Mouse (Mus musculus): Measurements from ENCODE around the gene Ddb1. TPM values are rescaled to one million over a fixed set of nuclear protein-coding genes. Genes with fewer than 3 reads are reported as not detected.
"Not testable (repeated sequence)": the region's sequence is repeated elsewhere in the genome, so short reads cannot be mapped to it uniquely, and the experiment has no call there.

The Ddb1 gene
- polyA plus RNA-seq (2015; fragmentation: Nextera tagmentation; extraction: Ambion mirVana): 338 and 340 TPM in 2 replicates

DNA sequence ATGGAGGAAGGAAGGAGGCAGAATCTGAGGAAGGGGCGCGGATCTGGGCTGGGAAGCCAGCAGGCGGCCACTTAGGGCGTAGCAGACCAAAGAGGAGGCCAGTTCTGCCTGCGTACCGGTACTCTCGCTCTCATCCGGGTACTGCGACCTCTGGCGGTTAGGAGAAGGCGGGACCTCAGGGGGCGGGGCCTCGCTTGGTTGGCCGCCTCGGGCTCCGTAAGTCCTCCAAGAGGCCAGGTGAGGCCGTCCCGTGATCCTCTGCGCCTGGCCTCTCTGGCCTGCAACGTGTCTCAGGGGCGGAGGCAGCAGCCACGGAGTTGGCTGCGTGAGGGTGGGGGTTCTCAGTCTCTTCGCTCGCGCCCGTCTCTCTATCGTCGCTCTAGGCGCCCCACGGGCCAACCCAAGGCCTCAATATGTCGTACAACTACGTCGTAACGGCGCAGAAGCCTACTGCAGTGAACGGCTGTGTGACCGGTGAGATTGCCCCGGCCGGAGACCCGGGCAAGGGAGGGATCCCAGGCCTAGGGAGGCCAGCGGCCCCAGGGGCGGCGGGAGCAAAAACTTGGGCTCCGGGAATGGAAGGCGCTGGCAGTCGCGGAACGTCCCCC lies at the start of gene Ddb1, which contains the start of gene Tkfc:
Gene Ddb1, plus strand, starts transcription at position 35 of the 608 bp plus-strand sequence.
Gene Tkfc, minus strand, starts transcription at position 362 of the 608 bp plus-strand sequence.
- no peaks in the 10 kb centered on the region for H3K9me3 ChIP-seq (replicated peaks)
- ATAC-seq (ENCODE audit: insufficient number of reproducible peaks, low FRiP score, low TSS enrichment, low read depth): peak; percentile 96
- H3K4me1 ChIP-seq: peaks cover 45% of the 10 kb centered on the region
- peak within 1 kb of the TSS; percentile 99 for H3K9ac ChIP-seq
- H3K27me3 ChIP-seq: no peaks in the 10 kb centered on the region
- peak within 1 kb of the TSS; percentile 95 for H3K27ac ChIP-seq (replicated peaks)
- under 1% methylated on average over 49 of the region's 49 CpGs for WGBS
- H3K4me3 ChIP-seq (replicated peaks): peak within 1 kb of the TSS; percentile 98
- H3K4me2 ChIP-seq (replicated peaks): peak within 1 kb of the TSS; percentile 69
- H3K36me3 ChIP-seq: peaks cover 34% of the 10 kb centered on the region

DNA sequence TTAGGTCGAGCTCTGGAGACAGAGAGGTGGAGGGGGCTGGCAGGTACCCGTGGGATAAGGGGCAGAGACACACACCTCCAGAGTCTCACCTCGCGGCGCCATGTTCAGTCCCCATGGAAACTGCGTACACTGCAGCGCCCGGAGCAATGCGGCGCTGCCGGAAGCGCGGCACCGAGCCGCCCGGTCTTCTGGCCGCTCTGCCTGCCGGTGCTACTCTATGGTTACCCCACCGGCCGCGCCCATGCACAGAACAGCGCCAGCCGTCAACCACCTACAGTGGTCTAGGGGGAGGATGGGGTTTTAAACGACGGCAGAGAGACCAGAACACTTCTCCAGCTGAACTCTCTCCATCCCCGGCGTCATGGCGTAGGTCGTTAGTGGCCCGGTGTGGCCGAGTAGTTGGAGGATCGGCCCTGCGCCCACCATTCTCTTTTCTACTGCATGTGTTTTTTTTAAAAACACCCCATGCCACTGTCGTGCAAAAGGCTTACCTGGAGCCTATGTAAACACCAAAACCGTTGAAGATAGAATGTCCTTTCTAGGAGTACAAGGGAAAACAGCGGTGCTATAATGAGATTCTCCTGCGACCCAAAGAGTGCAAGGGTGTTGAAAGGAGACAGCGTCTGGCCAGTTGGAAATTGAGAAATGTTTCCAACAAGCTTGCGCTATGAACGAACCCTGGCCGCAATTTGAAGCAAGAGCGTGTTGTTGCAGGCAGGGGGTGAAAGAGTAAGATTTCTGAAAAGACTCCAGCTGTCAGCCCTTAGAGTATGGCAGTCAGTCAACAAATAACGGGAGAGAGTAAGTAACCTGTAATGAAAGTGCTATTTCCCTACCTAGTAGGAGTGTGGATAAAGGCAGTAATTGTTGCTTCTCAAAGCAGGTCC lies 49.3 kb upstream of the Ddb1 start, which contains the start of gene Tmem216:
Gene Tmem216, minus strand, starts transcription at position 615 of the 887 bp plus-strand sequence.
- H3K4me3 ChIP-seq (replicated peaks): peak within 1 kb of the TSS; percentile 69
- H3K4me1 ChIP-seq: peaks cover 17% of the 10 kb centered on the region
- peak; percentile 97 for ATAC-seq (ENCODE audit: insufficient number of reproducible peaks, low FRiP score, low TSS enrichment, low read depth)
- no peaks in the 10 kb centered on the region for H3K27me3 ChIP-seq
- under 1% methylated on average over 43 of the region's 43 CpGs for WGBS
- H3K4me2 ChIP-seq (replicated peaks): peak within 1 kb of the TSS; percentile 69
- H3K27ac ChIP-seq (replicated peaks): peak within 1 kb of the TSS; percentile 74
- H3K9me3 ChIP-seq (replicated peaks): no peaks in the 10 kb centered on the region
- H3K9ac ChIP-seq: peak within 1 kb of the TSS; percentile 59
- peaks cover 8% of the 10 kb centered on the region for H3K36me3 ChIP-seq

DNA sequence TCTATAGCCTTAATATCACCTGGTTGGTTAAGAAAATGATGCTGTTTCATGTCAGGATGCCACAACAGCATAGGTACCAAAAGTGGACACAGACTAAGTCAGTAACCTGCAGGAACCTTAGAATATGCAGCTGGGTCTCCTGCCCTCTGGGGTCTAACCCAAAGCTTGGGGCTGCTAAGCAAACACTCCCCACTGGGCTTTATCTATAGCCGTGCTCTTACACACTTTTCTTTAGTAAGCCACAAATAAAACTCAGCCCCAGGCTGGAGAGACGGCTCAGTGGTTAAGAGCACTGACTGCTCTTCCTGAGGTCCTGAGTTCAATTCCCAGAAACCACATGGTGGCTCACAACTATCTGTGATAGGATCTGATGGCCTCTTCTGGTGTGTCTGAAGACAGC lies 48.1 kb upstream of the Ddb1 start:
- WGBS: 64% methylated on average over 2 of the region's 2 CpGs
- no peak overlapping the region for H3K27ac ChIP-seq (replicated peaks)
- ATAC-seq (ENCODE audit: insufficient number of reproducible peaks, low FRiP score, low TSS enrichment, low read depth): no peak

DNA sequence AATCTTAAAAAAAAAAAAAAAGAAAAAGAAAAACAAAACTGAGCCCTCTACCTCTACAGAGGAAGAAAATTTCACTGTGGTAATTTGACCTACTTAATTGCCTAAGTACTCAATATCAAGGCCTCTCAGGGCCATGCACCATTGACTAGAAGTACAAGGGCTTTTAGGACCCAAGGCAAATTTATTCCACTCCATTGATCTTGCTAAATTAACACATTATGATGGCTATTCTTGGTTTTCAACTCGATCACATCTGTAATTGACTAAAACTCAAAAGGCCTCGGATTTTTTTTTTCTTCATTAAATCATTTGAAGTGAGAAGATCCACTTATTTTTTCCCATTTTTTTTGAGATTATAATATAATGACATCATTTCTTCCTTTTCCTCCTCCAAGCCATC lies 47.7 kb upstream of the Ddb1 start:
- Histone ChIP-seq H3K9me3 (replicated peaks) (no peaks in the 10 kb centered on the region), H3K4me3 (replicated peaks) (no peak overlapping the region), H3K4me2 (replicated peaks) (no peak overlapping the region), H3K27ac (replicated peaks) (no peak overlapping the region), H3K9ac (no peak overlapping the region), H3K27me3 (no peaks in the 10 kb centered on the region), H3K4me1 (peaks cover 17% of the 10 kb centered on the region), H3K36me3 (no peaks in the 10 kb centered on the region)
- WGBS: 68% methylated on average over 2 of the region's 2 CpGs
- ATAC-seq (ENCODE audit: insufficient number of reproducible peaks, low FRiP score, low TSS enrichment, low read depth): no peak

More for the DNA sequence above, 48.1 kb upstream of the Ddb1 start:
- no peak overlapping the region for H3K4me3 ChIP-seq (replicated peaks)
- H3K9ac ChIP-seq: no peak overlapping the region
- H3K4me1 ChIP-seq: peaks cover 17% of the 10 kb centered on the region
- H3K27me3 ChIP-seq: no peaks in the 10 kb centered on the region
- no peak overlapping the region for H3K4me2 ChIP-seq (replicated peaks)
- H3K9me3 ChIP-seq (replicated peaks): no peaks in the 10 kb centered on the region
- no peaks in the 10 kb centered on the region for H3K36me3 ChIP-seq

DNA sequence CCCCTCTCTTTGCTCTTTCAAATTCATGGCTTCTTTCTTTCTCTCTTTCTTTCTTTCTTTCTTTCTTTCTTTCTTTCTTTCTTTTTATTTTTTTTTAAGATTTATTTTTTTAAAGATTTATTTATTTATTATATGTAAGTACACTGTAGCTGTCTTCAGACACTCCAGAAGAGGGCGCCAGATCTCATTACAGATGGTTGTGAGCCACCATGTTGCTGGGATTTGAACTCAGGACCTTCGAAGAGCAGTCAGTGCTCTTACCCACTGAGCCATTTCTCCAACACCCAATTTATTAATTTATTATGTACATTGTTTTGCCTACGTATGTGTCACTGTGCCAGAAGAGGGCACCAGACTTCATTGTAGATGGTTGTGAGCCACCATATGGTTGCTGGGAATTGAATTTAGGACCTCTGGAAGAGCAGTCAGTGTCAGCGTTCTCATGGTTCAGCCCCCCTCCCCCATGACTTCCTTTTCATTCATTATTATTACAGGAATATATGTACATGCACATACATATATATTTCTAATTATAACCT lies 47.2 kb upstream of the Ddb1 start:
- H3K4me3 ChIP-seq (replicated peaks); H3K4me2 ChIP-seq (replicated peaks); H3K9ac ChIP-seq; H3K36me3 ChIP-seq; H3K27me3 ChIP-seq; H3K9me3 ChIP-seq (replicated peaks); H3K27ac ChIP-seq (replicated peaks); ATAC-seq (ENCODE audit: insufficient number of reproducible peaks, low FRiP score, low TSS enrichment, low read depth): not testable (repeated sequence)
- H3K4me1 ChIP-seq: peaks cover 17% of the 10 kb centered on the region
- 72% methylated on average over 4 of the region's 4 CpGs for WGBS

DNA sequence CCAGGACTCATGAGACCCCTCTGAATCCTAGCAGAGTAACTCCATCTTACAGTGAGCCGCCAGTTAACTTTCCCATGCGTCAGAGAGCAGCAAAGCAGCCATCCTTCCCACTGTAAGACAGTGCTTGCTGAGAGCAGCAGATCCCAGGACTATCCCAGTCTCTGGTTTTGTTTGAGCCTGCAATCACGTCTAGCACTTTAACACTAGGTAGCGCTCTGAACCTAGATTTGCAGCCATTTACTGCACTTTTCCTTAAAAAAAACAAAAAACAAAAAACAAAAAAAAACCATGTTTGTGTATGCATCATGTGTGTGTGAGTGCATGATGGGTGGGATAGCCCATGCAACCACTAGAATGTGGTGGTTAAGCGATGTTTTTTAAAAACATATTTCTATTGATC lies 45.0 kb upstream of the Ddb1 start:
- Histone ChIP-seq H3K9ac (no peak overlapping the region), H3K4me3 (replicated peaks) (no peak overlapping the region), H3K9me3 (replicated peaks) (no peaks in the 10 kb centered on the region), H3K27me3 (no peaks in the 10 kb centered on the region), H3K36me3 (no peaks in the 10 kb centered on the region), H3K4me1 (peaks cover 9% of the 10 kb centered on the region), H3K4me2 (replicated peaks) (no peak overlapping the region), H3K27ac (replicated peaks) (no peak overlapping the region)
- WGBS: 42% methylated on average over 5 of the region's 5 CpGs
- ATAC-seq (ENCODE audit: insufficient number of reproducible peaks, low FRiP score, low TSS enrichment, low read depth): no peak

DNA sequence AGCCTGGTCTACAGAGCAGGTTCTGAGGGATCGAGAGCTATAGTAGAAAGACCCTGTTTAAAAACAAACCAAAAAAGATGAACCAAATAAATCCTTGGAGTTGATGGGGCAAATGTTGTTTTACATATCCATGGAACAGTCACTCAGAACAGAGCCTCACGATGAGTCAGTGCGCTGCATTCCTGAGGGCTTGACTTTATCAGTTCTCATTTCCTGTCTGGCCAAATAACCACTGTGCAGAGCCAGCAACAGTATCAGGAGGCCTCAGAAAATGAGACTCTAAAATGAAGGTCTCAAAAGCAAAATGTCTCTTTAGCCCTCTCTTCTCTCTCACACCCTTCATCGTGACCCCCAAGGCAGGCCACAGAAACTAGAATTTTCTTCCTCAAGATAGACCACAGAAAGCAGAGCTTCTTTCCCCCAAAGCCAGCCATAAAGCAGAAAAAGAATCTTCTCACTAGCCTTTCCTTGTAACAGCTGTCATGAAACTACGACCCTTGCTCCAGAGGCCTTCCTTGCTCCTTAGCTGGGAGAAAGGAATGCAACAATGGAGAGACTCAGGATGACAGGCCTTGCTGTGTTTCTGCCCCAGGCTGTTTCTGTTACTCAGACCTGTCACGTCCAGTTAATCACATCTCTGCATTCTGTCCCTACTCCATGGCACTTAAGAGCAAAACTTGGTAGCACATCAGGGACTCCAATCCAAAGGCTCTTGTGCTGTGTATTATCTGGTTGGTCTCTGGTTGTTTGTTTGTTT lies 43.4 kb upstream of the Ddb1 start:
- Histone ChIP-seq H3K27ac (replicated peaks) (no peak overlapping the region), H3K36me3 (no peaks in the 10 kb centered on the region), H3K4me2 (replicated peaks) (no peak overlapping the region), H3K9ac (no peak overlapping the region), H3K9me3 (replicated peaks) (no peaks in the 10 kb centered on the region), H3K4me3 (replicated peaks) (no peak overlapping the region), H3K27me3 (no peaks in the 10 kb centered on the region), H3K4me1 (no peaks in the 10 kb centered on the region)
- WGBS: 45% methylated on average over 6 of the region's 6 CpGs
- no peak for ATAC-seq (ENCODE audit: insufficient number of reproducible peaks, low FRiP score, low TSS enrichment, low read depth)

DNA sequence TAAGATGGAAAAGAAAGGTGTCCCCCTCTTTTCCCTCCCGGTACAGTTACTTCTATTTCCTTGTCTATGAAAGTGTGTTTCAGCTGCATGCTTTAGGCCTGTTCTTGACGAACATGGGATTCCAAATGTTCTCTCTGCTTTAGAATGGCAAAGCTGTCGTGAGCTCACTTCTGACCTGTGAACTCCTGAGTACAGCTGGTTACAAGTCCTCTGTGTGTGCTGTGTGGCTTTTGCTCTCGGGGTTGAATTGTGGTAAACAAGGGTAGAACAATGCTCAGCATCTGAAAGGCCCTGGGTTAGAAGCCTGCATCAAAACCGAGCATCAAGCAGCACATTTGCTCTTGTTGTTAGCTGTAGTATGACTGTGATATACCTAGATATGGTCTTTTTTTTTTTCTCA lies 42.8 kb upstream of the Ddb1 start:
- Histone ChIP-seq H3K4me1 (no peaks in the 10 kb centered on the region), H3K27ac (replicated peaks) (no peak overlapping the region), H3K36me3 (no peaks in the 10 kb centered on the region), H3K4me3 (replicated peaks) (no peak overlapping the region), H3K9ac (no peak overlapping the region), H3K27me3 (no peaks in the 10 kb centered on the region), H3K9me3 (replicated peaks) (no peaks in the 10 kb centered on the region), H3K4me2 (replicated peaks) (no peak overlapping the region)
- no peak for ATAC-seq (ENCODE audit: insufficient number of reproducible peaks, low FRiP score, low TSS enrichment, low read depth)
- 37% methylated on average over 5 of the region's 5 CpGs for WGBS

DNA sequence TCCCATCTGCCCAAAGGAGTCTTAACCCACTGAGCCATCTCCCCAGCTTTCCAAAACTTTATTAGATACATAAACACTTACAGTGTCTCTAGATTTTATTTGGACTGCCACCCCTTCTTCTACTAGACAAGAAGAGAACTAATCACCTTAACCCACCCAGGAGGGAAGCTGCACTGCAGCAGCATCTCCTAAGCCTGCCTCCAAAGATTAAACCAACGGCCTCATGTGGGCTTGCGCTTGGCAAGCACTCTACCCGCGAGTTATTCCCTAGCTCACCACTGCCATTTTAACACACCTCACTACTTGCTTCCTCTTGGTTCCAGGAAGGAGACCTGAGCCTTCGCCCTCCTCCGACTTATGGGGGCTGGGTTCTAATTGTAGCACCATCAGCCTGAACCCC lies 40.8 kb upstream of the Ddb1 start:
- no peaks in the 10 kb centered on the region for H3K36me3 ChIP-seq
- ATAC-seq (ENCODE audit: insufficient number of reproducible peaks, low FRiP score, low TSS enrichment, low read depth): no peak
- no peak overlapping the region for H3K9ac ChIP-seq
- H3K9me3 ChIP-seq (replicated peaks): no peaks in the 10 kb centered on the region
- H3K4me2 ChIP-seq (replicated peaks): no peak overlapping the region
- no peaks in the 10 kb centered on the region for H3K27me3 ChIP-seq
- H3K27ac ChIP-seq (replicated peaks): no peak overlapping the region
- 82% methylated on average over 6 of the region's 6 CpGs for WGBS
- no peak overlapping the region for H3K4me3 ChIP-seq (replicated peaks)
- H3K4me1 ChIP-seq: no peaks in the 10 kb centered on the region

DNA sequence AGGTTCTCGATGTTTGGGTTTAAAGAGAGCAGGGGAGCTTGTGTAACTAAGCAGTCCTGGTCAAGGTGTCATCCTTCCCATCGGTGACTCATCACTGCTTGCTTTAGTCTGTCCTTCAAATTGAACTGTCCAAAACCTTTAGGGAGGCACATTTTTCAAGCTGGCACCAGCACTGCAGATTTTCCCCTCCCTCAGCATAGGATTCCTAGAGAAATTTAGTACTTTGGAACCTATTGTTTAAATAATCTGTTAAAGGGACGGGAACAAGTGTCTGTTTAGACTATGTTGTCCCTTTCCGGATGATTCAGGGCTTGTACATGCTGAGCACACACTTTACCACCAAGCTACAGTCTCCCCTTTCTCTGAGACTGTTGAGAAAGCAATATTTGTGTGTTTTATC lies 39.9 kb upstream of the Ddb1 start:
- no peak for ATAC-seq (ENCODE audit: insufficient number of reproducible peaks, low FRiP score, low TSS enrichment, low read depth)
- Histone ChIP-seq H3K36me3 (peaks cover 3% of the 10 kb centered on the region; the same call in 1 of the 2 replicates), H3K27me3 (no peaks in the 10 kb centered on the region), H3K4me3 (replicated peaks) (no peak overlapping the region), H3K9me3 (replicated peaks) (no peaks in the 10 kb centered on the region), H3K4me1 (no peaks in the 10 kb centered on the region), H3K27ac (replicated peaks) (no peak overlapping the region), H3K4me2 (replicated peaks) (no peak overlapping the region), H3K9ac (no peak overlapping the region)
- WGBS: 80% methylated on average over 4 of the region's 4 CpGs

DNA sequence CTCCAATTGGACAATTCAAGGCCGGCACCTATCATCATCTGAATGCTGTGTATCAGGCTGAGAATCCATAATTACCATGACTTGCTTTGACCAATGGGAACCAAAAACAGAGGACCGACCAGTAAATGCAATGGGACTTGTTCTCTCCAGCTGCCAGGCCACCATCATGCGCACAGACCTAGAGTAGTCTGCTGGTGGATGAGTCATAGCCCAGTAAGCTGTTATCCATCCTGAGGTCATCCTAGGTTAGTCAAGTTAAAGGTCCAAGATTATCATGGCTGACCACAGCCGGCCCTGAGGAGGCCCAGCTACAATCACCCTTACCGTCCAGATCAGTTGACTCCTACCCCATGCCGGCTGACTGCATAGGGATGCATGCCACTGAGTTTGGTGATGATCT lies 35.5 kb upstream of the Ddb1 start:
- no peak overlapping the region for H3K9ac ChIP-seq
- no peak for ATAC-seq (ENCODE audit: insufficient number of reproducible peaks, low FRiP score, low TSS enrichment, low read depth)
- no peak overlapping the region for H3K4me2 ChIP-seq (replicated peaks)
- WGBS: 90% methylated on average over 6 of the region's 6 CpGs
- H3K4me3 ChIP-seq (replicated peaks): no peak overlapping the region
- no peaks in the 10 kb centered on the region for H3K9me3 ChIP-seq (replicated peaks)
- peaks cover 43% of the 10 kb centered on the region for H3K36me3 ChIP-seq
- no peaks in the 10 kb centered on the region for H3K4me1 ChIP-seq
- H3K27me3 ChIP-seq: no peaks in the 10 kb centered on the region
- no peak overlapping the region for H3K27ac ChIP-seq (replicated peaks)

Measured in embryonic facial prominence, embryonic 15.5 days (tissue).